Comparison of ENCODE assay signal across 17 mouse cellular contexts in genomic region chr7:63113252-63113651, GRCm38 (mm10).
"Had no signal": no experiment of that assay in that cellular context is flagged by ENCODE, and none has a peak within 500 bp of the region (broad histone marks: within the 10 kb centered on the region; RNA-seq: fewer than 3 reads in every experiment).

No protein-coding gene starts in this region.

- H3K9me3 ChIP-seq: midbrain, embryonic 12.5 days; midbrain, embryonic 15.5 days; neural tube, embryonic 13.5 days; neural tube, embryonic 15.5 days had no signal

- H3K27ac ChIP-seq: liver, embryonic 14.5 days; midbrain, embryonic 12.5 days; midbrain, embryonic 15.5 days; neural tube, embryonic 13.5 days; neural tube, embryonic 15.5 days had no signal

- H3K9ac ChIP-seq: liver, embryonic 14.5 days; lung, embryonic 14.5 days; midbrain, embryonic 12.5 days; midbrain, embryonic 15.5 days; neural tube, embryonic 13.5 days; neural tube, embryonic 15.5 days had no signal

- H3K4me2 ChIP-seq: lung, embryonic 14.5 days; midbrain, embryonic 12.5 days; midbrain, embryonic 15.5 days; neural tube, embryonic 13.5 days; neural tube, embryonic 15.5 days had no signal

- DNase-seq: lung, adult 18-20 months; lung, embryonic 14.5 days; lung, postnatal 10 days; lung, postnatal 4 days; right cerebral cortex, adult 18-20 months; right cerebral cortex, postnatal 25 days; right cerebral cortex, postnatal 4 days; spleen, adult 18-20 months; thymus, adult 18-20 months; thymus, postnatal 14 days; thymus, postnatal 36 days had no signal

- H3K27me3 ChIP-seq: midbrain, embryonic 12.5 days; midbrain, embryonic 15.5 days; neural tube, embryonic 13.5 days; neural tube, embryonic 15.5 days had no signal

- ATAC-seq: midbrain, embryonic 15.5 days had no signal

- H3K4me3 ChIP-seq: midbrain, embryonic 12.5 days; midbrain, embryonic 15.5 days; myocyte; neural tube, embryonic 13.5 days; neural tube, embryonic 15.5 days had no signal

- H3K4me1 ChIP-seq: midbrain, embryonic 15.5 days; neural tube, embryonic 15.5 days had no signal

- H3K36me3 ChIP-seq: midbrain, embryonic 12.5 days; midbrain, embryonic 15.5 days; neural tube, embryonic 13.5 days; neural tube, embryonic 15.5 days had no signal
